Mouse (Mus musculus) bone marrow macrophage, adult 2 months (primary cell): ENCODE measurements around the gene Gpr61.

Experiments
- CTCF ChIP-seq: IDR thresholded peaks from 2 replicates; pipeline ENCODE4 v1.5.1; 2012; ENCODE audit warnings: low read depth, mild to moderate bottlenecking, low read length, moderate library complexity
- POLR2A ChIP-seq: IDR thresholded peaks from 2 replicates; pipeline ENCODE4 v1.6.1; 2012; ENCODE audit warnings: mild to moderate bottlenecking, low read depth, low read length, borderline replicate concordance

DNA sequence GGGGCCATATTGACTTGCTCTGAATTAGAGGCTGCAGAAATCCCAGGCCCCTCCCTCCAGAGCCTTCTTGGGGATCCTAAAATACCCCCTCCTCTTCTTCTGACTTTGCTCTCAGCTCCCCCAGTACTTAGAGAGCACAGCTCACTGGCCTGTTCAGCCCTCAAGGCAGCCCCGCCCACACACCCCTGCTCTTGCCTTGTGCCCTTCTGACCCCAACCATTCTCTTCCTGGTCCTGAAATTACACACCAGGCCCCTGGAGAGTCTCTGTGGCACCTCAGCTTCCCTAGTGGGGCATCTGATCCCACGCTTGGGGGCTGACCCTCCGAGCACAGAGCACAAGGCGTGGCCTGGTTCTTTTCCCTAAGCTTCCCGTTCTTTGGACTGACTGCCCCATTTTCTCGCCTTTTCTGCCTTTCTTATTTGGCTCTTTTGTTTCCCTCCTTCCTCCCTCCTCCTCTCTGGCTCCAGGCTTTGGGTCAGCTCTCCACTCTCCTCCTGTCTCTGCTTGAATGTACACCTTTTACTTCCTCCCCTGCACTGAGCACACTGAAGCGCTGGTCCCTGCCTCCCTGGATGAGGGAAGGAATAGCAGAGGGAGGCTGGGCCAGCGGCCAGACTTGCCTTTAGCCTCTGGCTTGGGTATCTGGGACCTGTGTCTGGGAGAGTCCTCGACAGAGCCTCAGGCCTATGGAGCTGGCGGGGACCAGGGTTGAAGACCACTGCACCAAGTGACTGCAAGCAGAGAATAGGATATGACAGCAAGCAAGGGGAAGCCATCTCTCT is 11.0 kb upstream of the Gpr61 start:
- no peak for TF ChIP-seq CTCF
- TF ChIP-seq POLR2A, result no peak
